Mouse (Mus musculus) gastrocnemius, adult 18-20 months (tissue): Measurements from ENCODE around the gene Smyd3. TPM values are rescaled to one million over a fixed set of nuclear protein-coding genes. Genes with fewer than 3 reads are reported as not detected.
A peak's percentile ranks its signal among the peaks of the same experiment; 100 is the strongest.

Experiments
- DNase-seq: peaks from one replicate; pipeline ENCODE4 v3.0.0; 2021; ENCODE audit warnings: low spot score
- total RNA-seq, 2 experiments: library from RNA; stranded (reverse); gene quantifications; 2 replicates each; pipeline ENCODE4 v1.2.3; 2021

Gene Smyd3
- total RNA-seq, 2 experiments from 2014 or later = 5.1 to 5.2 TPM

DNA sequence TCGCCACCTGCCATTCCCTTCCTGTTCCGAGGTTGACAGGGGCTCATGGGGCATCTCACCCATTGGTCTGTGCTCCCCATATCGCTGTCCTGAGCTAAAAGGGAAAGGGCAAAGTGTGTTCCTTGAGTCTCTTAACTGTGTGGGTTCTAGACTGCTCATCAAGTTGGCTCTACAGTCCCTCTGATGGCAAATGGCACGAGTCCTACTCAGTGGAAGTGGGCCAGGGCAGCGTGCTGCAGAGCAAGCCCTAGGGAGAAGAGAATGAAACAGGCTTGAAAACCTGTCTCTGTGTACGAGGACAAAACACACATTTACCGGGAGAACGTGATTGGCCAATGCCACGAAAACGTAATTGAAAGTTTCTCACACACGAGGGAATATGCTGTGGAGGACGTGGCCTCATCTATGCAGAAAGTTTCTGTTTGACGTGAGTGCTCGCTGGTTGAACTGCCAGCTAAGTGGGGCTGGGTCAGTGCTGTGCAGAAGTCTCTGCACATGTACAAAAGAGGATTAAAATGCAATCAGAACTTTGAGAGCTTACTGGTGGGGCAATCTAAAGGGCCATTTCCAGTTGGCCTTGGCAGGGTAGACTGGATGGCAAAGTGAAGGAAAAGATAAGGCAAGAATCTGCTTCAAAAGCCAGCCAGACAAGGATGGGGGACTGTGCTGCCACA lies 476.5 kb downstream of the Smyd3 start:
- DNase-seq = no peak

DNA sequence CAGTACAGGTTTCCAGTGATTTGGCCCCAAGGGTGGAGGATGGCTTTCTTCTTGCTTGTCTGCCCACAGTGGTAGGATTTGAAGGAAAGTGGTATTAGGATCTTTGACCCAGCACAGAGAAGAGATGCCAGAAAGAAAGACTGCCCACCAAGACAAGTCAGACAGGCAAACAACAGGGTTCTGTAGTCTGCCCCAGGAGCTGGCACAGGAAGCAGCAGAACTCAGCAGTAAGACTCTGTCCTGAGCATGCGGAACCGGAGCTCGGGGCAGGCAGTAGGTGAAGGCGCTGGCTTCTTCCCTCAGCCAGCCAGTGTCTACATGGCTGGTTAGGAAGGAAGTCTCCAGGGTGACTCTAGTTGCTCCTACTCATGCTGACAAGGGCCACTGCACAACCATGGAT lies 479.0 kb downstream of the Smyd3 start:
- no peak for DNase-seq

DNA sequence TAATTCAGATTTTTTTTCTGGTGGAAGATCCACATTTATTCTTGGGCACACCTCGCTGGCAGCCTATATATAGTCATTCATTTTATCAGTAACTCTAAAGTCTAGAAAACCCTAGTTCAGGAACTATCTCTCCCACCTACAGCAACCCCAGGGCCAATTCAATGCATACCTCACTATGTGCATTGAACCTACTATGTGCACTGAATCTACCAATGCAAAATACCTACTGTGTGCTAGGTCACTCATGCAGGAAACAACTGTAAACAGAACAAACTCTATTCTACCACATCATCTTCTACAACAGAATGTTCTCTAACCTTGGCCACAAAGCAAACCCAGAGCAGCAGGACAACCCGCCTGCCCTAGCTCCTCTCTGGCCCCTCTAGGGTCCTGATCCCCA lies 484.9 kb downstream of the Smyd3 start:
- no peak for DNase-seq

DNA sequence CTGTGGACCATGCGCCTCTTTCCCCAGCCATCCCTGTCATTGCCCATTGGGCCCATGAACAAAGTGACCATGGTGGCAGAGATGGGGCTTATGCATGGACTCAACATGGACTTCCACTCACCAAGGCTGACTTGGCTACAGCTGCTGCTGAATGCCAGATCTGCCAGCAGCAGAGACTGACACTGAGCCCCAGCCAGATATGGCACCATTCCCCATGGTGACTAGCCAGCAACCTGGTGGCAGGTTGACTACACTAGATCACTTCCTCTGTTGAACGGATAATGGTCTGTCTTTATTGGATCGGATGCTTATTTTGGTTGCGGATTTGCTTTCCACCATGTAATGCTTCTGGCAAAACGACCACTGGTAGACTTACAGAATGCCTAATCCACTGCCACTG lies 486.3 kb downstream of the Smyd3 start:
- DNase-seq = no peak

DNA sequence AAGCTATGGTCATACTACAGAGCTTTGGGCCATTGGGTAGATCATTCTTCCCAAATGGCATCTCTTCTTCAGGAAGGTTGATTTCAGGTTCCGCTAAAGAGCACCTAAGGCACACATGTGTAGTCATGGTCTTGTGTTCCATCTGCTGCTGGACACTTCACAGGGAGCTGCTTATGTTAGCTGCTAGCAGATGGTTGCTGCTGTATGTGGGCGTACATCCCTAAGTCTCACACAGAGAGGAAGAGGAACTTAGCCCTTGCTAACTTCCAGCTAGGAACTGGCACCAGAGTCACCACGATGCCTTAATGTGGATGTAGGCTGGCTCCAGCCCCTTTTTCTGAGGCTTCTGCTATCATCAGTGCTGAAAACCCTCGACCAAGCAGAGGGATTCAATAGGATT lies 491.2 kb downstream of the Smyd3 start:
- no peak for DNase-seq

DNA sequence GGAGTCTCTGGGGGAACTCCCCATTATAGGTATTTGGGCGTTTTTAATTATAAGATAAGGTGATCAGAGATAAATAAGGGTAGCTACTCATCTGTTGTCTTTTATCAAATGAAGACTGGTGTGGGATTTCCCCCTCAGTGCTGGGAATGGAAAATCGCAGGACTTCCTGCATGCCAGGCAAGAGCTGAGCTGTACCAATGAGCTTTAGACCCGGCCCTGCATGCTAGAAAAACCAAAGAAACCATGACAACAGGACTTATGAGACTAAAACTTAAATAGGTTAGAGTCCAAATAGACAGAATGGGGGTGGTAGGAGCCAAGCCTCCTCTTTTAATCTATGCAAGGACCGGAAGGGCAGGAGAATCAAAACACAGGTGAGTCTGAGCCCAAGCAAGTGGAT lies 492.7 kb downstream of the Smyd3 start:
- no peak for DNase-seq

DNA sequence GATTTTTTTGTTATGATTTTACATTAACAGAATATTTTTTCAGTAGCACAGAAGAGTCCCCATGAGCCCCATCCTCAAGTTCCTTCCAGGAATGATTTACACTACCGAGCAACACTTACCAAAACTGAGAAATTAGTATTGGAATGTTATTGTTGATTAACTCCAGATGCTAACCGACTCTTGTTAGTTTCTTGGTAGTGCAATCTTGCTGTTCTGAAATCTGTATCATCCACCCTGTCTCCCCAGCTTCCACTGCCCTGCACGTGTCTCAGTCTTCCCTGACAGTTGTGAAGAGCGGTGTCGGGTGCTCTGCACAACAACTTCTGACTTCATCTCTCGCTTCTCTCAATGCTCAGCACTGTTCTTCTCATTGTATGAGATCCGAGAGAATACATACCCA lies 494.4 kb downstream of the Smyd3 start:
- DNase-seq = no peak

DNA sequence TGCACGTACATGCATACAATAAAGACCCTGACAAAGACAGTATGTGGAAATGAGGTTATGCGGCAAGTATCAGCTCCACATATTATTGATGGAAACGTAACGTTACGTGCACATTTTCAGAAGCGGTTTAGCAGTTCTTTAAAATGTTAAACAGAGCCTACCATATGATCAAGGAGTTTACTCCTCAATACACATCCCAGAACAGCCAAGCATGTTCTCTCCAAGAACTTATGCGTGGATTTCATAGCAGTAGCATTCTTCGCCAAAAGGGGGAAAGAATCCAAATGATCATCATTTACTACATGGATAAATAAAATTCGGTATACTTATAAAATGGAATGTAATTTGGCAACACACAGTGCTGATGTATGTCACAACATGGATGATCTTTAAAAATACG lies 500.4 kb downstream of the Smyd3 start:
- no peak for DNase-seq

DNA sequence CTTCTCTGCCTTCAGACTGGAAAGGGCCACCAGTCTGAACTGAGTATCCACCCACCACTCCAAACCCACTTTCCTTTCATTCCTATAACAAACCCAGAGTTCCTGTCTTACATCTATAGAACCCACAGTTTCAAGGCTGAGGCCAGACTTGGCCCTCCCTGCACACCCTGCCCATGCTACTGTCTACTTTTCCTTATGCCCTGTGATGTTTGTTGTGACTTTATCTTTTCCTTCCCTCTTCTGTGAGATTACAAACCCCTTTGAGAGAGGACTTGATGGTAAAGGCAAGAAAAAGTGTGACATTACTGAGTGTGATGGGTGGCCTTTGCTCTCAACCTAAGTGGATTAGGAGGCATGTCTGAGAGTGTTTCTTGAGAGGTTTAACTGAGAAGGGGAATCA lies 504.8 kb downstream of the Smyd3 start:
- DNase-seq = no peak

DNA sequence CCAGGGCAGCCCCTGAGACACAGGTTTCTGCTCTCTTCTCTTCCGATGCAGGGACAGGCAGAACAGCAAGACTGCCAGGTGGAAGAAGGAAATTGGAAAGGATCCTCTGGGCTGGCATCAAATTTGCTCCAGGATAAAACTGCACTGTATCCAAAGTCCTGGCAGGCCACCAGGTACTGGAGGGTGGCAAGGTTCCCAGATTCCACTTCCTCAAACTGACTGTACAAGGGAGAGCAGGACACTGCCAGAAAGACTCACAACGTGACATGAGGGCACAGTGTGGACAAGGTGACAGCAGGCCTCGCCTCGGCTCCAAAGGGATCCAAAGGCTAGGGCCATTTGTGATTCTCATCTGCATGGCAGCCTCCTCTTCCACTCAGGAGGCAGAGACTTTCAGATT lies 505.6 kb downstream of the Smyd3 start:
- DNase-seq = peak; percentile 81

DNA sequence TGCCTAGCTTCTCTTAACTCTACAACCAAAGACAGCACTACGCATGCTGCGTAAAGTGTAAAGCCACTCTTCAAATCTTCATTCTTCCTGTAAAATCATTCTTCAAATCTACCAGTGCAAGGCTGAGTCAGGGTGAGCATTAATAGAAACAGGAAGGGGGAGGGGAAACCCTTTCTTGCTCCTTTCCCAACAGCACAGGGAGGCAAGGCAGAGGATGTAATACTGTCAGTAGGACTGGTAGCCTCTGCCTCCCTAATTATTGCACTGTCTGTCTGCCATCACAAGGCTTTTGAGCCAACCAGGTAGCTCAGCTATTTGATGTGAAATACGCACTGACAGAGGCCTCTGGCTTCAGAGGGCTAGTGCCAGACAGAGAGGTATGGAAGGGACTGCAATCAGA lies 507.1 kb downstream of the Smyd3 start:
- no peak for DNase-seq

DNA sequence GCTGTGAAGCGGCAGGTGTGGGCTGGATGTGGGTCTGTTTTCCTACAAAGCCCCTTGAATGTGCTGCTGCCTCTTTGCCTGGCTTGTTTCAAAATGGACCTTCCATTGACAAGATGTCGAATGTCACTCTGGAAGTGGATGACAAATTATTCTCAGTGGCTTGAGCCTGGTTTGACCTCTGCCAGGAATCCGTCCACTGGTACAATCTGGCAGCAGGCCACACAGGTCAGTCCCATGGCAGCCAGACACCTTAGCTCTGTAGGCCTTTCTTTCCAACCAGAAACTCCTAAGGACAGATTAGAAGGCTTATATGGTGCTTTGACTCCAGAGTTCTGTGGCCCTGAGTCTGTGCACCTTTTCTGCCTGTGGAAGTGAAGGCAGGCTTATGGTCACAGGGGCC lies 507.9 kb downstream of the Smyd3 start:
- no peak for DNase-seq

DNA sequence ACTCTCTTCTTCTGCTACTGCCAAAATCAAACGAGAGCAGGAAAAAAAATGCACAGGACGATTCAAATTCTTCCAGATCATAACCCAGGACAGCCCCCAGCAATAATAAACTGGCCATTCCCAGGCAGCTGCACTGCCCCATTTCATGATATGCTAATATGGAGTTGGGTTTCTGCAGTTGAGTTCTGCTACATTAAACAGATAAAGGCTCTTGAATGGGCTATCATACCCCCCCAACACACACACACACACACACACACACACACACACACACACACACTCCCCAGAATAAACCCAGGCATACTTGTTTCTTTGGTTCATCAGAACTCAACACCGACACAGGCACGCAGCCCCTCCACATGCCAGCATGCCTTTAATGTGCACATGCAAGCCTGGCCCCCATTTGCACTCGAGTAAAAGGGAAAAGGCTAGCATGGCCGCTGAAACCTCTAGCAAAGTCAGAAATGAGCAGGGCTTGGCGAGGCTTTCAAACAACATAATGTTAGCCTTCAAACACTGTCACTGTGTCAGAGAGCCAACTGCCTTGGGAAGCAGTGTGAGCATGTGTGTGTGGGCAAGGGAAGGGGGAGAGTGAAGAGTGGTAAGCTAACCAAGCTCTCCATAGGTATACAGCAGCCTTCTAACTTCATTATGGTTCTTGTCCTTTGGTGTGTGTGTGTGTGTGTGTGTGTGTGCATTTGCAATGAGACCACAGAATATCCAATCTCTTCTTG lies 513.5 kb downstream of the Smyd3 start:
- no peak for DNase-seq

DNA sequence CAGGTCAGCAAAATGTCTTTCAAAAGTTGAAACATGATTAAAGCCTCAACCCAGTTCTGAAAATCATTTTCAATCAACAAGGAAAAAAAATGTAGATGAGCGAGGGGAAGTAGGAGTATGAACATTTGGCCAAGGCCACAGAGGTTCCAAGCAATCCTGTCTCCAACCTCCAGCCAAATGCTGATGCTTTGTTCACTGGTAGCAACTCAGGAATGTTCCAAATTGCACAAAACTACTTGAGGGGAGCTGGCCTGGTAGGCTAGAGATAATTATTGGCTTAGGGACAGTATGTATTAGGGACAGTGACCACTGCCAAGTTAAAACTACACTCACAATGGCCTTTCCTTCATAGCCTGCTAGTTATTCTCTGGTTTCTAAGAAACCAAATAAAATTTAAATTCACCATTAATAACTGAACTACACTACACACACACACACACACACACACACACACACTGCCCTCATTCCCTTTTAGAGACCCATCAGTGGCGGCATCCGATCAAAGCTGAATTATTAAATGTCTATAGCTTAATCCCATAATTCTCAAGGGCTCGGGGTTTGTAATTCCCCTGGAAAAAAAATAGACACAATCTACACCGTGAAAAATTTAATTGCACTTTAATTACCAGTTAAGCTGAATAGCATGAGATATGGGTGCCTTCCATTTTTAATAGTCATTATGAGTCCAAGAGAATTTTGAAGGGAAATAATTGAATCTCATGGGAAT lies 514.3 kb downstream of the Smyd3 start:
- DNase-seq = no peak

DNA sequence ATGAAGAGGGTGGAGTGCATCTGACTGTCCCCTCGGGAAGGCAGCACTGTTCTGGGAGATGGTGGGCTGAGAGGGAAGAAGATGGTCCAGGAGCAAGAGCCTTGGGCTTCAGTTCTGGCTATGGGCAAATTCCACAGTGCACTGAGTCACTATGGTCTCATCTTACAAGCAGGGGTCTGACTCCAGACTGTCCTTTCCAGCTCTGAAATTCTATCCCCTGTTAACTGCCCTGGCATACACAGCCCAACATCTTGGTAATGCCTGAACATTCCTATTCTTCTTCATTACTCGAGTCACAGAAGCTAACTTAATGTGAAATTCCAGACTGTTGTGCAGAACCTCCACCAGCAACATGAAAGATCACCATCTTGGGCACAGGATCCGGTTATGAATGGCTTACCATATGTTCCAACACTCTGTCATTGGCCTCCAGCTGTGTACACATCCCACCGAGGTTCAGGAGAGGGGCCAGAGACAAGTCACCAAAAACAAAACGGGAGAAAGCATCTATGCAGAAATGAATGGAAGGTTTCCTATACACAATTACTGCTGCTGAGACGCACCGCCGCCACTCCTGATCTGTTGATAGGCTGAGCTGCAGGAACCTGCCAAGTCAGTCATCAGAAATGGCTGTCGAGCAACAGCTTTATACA lies 517.8 kb downstream of the Smyd3 start:
- DNase-seq = peak; percentile 7

DNA sequence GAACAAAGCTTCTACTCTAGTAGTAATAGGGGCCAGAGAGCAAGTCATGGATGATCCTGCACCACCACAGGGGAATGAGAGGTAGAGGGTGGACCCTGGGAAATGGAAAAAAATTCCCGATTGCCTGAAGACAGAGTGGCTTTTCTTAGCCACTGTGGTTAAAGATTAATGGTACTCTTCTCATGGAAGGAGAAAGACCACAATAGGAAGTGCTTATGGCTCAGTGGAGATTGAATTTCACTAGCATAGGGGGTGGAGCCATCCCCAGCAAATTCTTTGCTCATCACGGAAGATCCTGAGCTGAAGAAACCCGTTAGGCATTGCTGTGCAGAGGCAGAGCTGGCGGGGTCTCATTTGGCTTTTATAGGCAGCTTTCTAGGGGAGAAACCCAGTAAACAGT lies 520.0 kb downstream of the Smyd3 start:
- no peak for DNase-seq

DNA sequence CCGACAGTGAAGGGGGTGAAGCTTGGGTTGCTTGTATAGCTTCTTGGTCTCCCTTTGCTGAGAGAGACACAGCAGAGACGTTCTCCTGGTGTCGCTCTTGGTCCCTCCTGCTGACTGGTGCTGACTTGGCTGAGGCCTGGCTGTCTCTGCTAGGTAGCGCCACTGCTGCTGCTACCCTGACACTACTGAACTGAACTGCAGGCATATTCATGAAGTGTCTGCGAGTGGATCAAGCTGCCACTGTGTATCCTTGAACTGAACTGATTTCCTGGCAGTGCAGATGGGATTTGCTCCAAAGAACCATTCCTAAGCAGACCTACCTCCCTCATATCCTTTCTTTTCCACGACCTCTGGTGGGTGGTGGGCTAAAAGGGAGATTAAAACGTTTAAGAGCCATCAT lies 523.6 kb downstream of the Smyd3 start:
- DNase-seq = no peak

DNA sequence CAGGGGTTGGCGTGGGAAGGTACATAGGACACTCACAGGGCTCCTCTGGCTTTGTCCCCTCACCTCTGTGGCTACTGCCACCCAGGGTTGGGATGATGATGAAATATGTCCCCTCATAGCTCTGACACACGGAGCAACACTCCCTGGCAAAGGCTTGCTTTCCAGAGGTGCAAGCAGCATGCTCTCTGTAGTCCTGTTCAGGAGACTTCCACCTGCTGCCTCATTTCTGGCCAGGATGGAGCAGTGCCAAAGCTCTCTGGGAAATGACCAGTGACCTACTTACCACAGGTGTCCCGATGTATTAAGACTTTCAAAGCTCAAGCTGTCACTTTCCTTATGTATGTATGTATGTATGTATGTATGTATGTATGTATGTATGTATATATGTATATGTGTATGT lies 525.3 kb downstream of the Smyd3 start:
- DNase-seq = peak; percentile 16

DNA sequence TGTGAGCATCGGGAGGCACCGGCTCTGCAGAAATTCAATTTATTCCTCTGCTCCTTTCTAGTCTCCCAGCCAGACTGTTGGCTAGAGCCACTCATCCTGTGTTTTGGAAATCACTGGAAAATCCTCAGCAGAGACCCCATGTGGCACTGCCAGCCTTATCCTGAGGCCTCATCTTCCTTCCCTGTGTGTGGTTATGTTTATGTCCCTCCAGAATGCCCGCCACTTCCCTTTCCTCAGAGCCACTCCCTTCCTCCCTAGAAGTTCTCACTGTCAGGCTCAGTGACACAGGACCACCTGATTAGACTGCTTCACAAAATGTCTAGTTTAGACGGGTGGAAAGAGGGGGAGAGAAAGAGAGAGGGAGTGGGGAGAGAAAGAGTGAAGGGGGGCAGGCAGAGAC lies 526.4 kb downstream of the Smyd3 start:
- DNase-seq = no peak

DNA sequence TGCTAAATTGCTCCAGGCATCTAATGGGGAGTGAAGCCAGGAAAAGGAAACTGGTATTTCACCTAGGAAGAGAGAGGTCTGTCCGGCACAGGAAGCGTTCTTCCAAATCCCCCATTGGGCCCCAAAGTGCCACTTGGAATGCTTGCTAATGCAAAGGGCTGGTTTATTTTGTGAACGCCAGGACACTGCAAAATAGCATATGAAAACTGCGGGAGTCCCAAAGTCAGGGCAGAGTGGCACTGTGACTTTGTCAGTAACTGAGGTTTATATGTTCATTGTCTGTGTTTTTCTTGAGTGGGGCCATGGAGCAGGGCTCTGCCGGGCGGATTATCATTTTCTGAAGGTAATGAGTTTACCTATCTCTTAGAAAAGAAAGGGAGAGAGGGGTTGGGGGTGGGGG lies 526.8 kb downstream of the Smyd3 start:
- no peak for DNase-seq

DNA sequence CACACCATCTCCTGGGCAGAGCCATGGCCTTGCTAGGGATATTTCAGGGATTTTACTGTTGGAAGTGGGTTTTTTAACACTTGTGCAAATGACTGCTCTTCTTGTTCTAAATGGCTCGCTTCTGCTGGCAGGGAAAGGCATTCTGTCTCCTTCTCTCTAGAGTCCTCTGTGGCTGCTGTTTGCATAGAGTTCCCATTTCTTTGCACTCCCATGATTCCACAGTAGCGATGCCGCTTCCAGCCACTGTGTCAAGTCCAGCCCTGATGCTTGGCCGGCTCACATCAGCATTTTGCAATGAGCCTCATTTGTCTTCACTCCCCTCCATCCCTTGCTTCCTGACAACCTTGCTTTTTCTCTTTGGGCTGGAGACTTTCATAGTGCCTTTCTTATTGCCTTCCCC lies 528.4 kb downstream of the Smyd3 start:
- no peak for DNase-seq

DNA sequence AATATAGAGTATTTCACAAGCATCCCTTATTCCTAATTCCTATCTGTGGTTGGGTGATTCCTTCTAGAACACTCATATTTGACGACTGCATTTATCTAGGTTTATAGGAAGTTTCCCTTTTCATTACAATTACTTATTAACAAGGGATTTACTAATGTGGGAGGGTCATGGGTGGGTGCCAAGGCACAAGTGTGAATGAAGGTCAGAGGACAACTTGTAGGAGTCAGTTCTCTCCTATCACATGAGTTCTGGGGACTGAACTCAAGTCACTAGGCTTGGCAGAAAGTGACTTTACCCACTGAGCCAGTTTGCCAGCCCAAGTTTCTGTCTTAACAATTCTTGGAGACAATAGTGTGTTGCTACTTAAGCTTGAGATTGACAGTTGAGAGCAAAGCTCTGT lies 529.7 kb downstream of the Smyd3 start:
- no peak for DNase-seq
